Comparison of ENCODE assay signal across 8 mouse cellular contexts in genomic region chr5:4962063-4962610, GRCm38 (mm10).
DNase-seq lines count a peak whose midpoint lies in the region; ATAC-seq lines count a peak whose summit lies in the region.

No protein-coding gene starts in this region.

- H3K9me3 ChIP-seq in heart, embryonic 11.5 days (replicated peaks; ENCODE audit: control insufficient read depth, low read length) = no peaks in the 10 kb centered on the region

- H3K27me3 ChIP-seq in heart, embryonic 11.5 days (ENCODE audit: control insufficient read depth, insufficient read depth, low read length) = no peaks in the 10 kb centered on the region

- H3K9ac ChIP-seq in heart, embryonic 11.5 days (ENCODE audit: low read depth, low read length) = no peak overlapping the region

- no peaks in the 10 kb centered on the region for H3K36me3 ChIP-seq in heart, embryonic 11.5 days (ENCODE audit: control insufficient read depth, insufficient read depth, low read length)

- H3K4me2 ChIP-seq in heart, embryonic 11.5 days = no peak overlapping the region

- 49% methylated on average over 15 of the region's 15 CpGs for WGBS in heart, embryonic 11.5 days (ENCODE audit: insufficient replicate concordance)

- peak; percentile 94 for DNase-seq in heart, adult 11 months
- DNase-seq in cerebellum, postnatal 36 days = peak; percentile 48 to 65
- DNase-seq in gastrocnemius, postnatal 10 days = peak; percentile 50
- DNase-seq in induced T-regulatory cell, adult 2 months (ENCODE audit: low read depth) = peak; percentile 57
- peak; percentile 54 to 62 for DNase-seq in left cerebral cortex, adult 18-20 months (ENCODE audit: low spot score in 2 of 2)
- peak; percentile 52 to 72 for DNase-seq in lung, postnatal 4 days
- DNase-seq in right cerebral cortex, adult 18-20 months = peak; percentile 48

- peaks cover 15% of the 10 kb centered on the region for H3K4me1 ChIP-seq in heart, embryonic 11.5 days (ENCODE audit: control insufficient read depth, insufficient read depth, low read length)

- ATAC-seq in heart, embryonic 11.5 days (replicated peaks; ENCODE audit: insufficient number of reproducible peaks, low FRiP score, low TSS enrichment) = no peak

- H3K4me3 ChIP-seq in heart, embryonic 11.5 days (ENCODE audit: low read depth, low read length) = no peak overlapping the region

- no peak overlapping the region for H3K27ac ChIP-seq in heart, embryonic 11.5 days (ENCODE audit: low read depth, low read length)
